Mouse (Mus musculus): ENCODE measurements around the gene Gm38393. TPM values are rescaled to one million over a fixed set of nuclear protein-coding genes. Genes with fewer than 3 reads are reported as not detected.

The Gm38393 gene
- total and polyA plus RNA-seq, 2 experiments from 2014 or later = 0.38 to 10.0 TPM

- Histone ChIP-seq H3K4me3 (ENCODE audit: low read depth, low read length) (peak overlapping the region; percentile 56), H3K27me3 (ENCODE audit: control insufficient read depth, insufficient read depth, low read length) (no peaks in the 10 kb centered on the region), H3K4me2 (ENCODE audit: low read depth, low read length) (peak overlapping the region; percentile 65), H3K9me3 (replicated peaks; ENCODE audit: control insufficient read depth, low read length) (no peaks in the 10 kb centered on the region), H3K27ac (ENCODE audit: low read depth) (peak overlapping the region; percentile 52), H3K4me1 (ENCODE audit: control insufficient read depth, insufficient read depth) (no peaks in the 10 kb centered on the region), H3K9ac (replicated peaks; ENCODE audit: low read depth, low read length) (peak overlapping the region; percentile 54), H3K36me3 (replicated peaks; ENCODE audit: control insufficient read depth, insufficient read depth, low read length) (no peaks in the 10 kb centered on the region)
- TF ChIP-seq CTCF (IDR thresholded peaks at IDR 0.05; ENCODE audit: low read depth) (no peak), EP300 (IDR thresholded peaks at IDR 0.05; ENCODE audit: low read depth) (no peak)
- 47% methylated on average over 22 of the region's 22 CpGs for WGBS
- DNase-seq (ENCODE audit: low spot score) (no peak), ATAC-seq (ENCODE audit: insufficient read depth, low read depth) (peak; percentile 69)
These were observed 801 bp downstream of the Gm38393 start for GRCm38 (mm10) chr7:60003921-60004605.

GRCm38 (mm10) chr7:60003006-60003865, 1.6 kb downstream of the Gm38393 start:
- Histone ChIP-seq H3K4me2 (ENCODE audit: low read depth, low read length) (peak overlapping the region; percentile 65), H3K4me3 (ENCODE audit: low read depth, low read length) (peak overlapping the region; percentile 56), H3K9ac (replicated peaks; ENCODE audit: low read depth, low read length) (peak overlapping the region; percentile 54; the same call in 1 of the 2 replicates), H3K36me3 (replicated peaks; ENCODE audit: control insufficient read depth, insufficient read depth, low read length) (no peaks in the 10 kb centered on the region), H3K27me3 (ENCODE audit: control insufficient read depth, insufficient read depth, low read length) (no peaks in the 10 kb centered on the region), H3K27ac (ENCODE audit: low read depth) (no peak overlapping the region), H3K4me1 (ENCODE audit: control insufficient read depth, insufficient read depth) (no peaks in the 10 kb centered on the region), H3K9me3 (replicated peaks; ENCODE audit: control insufficient read depth, low read length) (no peaks in the 10 kb centered on the region)
- ATAC-seq (ENCODE audit: insufficient read depth, low read depth) (no peak), DNase-seq (ENCODE audit: low spot score) (no peak)
- TF ChIP-seq EP300 (IDR thresholded peaks at IDR 0.05; ENCODE audit: low read depth) (no peak), CTCF (IDR thresholded peaks at IDR 0.05; ENCODE audit: low read depth) (no peak)
- WGBS = 59% methylated on average over 12 of the region's 12 CpGs

- WGBS = 56% methylated on average over 1 of the region's 1 CpGs
- TF ChIP-seq CTCF (IDR thresholded peaks at IDR 0.05; ENCODE audit: low read depth) (no peak), EP300 (IDR thresholded peaks at IDR 0.05; ENCODE audit: low read depth) (no peak)
- Histone ChIP-seq H3K4me3 (ENCODE audit: low read depth, low read length) (no peak overlapping the region), H3K36me3 (replicated peaks; ENCODE audit: control insufficient read depth, insufficient read depth, low read length) (no peaks in the 10 kb centered on the region), H3K4me2 (ENCODE audit: low read depth, low read length) (no peak overlapping the region), H3K27ac (ENCODE audit: low read depth) (no peak overlapping the region), H3K9me3 (replicated peaks; ENCODE audit: control insufficient read depth, low read length) (no peaks in the 10 kb centered on the region), H3K27me3 (ENCODE audit: control insufficient read depth, insufficient read depth, low read length) (no peaks in the 10 kb centered on the region), H3K4me1 (ENCODE audit: control insufficient read depth, insufficient read depth) (no peaks in the 10 kb centered on the region), H3K9ac (replicated peaks; ENCODE audit: low read depth, low read length) (no peak overlapping the region)
- DNase-seq (ENCODE audit: low spot score) = no peak
- no peak for ATAC-seq (ENCODE audit: insufficient read depth, low read depth)
These were observed 26.2 kb downstream of the Gm38393 start for GRCm38 (mm10) chr7:59978646-59979045.

Other genes with a start within 250 kb of the Gm38393 start
- gene Snurf, start within 50 bp of the Gm38393 start, total RNA-seq (2014; rRNA removed; ENCODE audit: low replicate concordance) = not detected in 2 replicates
- gene Snurf, start within 50 bp of the Gm38393 start, polyA plus RNA-seq (2015; fragmentation: Nextera tagmentation; extraction: Ambion mirVana) = 62.9 and 70.7 TPM in 2 replicates
- 25.5 and 27.2 TPM in 2 replicates for gene Snrpn, start 135.2 kb upstream of the Gm38393 start, total RNA-seq (2014; rRNA removed; ENCODE audit: low replicate concordance)
- 71.8 and 84.1 TPM in 2 replicates for gene Snrpn, start 135.2 kb upstream of the Gm38393 start, polyA plus RNA-seq (2015; fragmentation: Nextera tagmentation; extraction: Ambion mirVana)

Data from heart, postnatal 0 days (tissue).